Mouse (Mus musculus) lung, adult 2 months (tissue): ENCODE measurements around the gene Lgals3.

Experiments
- CTCF ChIP-seq: fragments of 200-500 bp; IDR thresholded peaks from 2 replicates; pipeline ENCODE4 v1.5.1; 2011; ENCODE audit warnings: mild to moderate bottlenecking, low read length, control low read depth; ENCODE audit not compliant: insufficient read depth
- POLR2A ChIP-seq: fragments of 200-500 bp; IDR thresholded peaks from 2 replicates; pipeline ENCODE4 v1.6.1; 2011; ENCODE audit warnings: low read depth, mild to moderate bottlenecking, control low read depth, low read length, borderline replicate concordance; ENCODE audit errors: extremely low read depth

- TF ChIP-seq CTCF (no peak), POLR2A (no peak)
Observed at GRCm38 (mm10) chr14:47419034-47419625, 51.6 kb downstream of the Lgals3 start.
